Mouse (Mus musculus) C3H10T1/2 (cell line): ENCODE results near the gene Meaf6. TPM values are rescaled to one million over a fixed set of nuclear protein-coding genes. Genes with fewer than 3 reads are reported as not detected.

Experiments
- polyA plus RNA-seq, 2 experiments: library from polyadenylated mRNA; unstranded; fragments of >200 nt; fragmentation: generic; extraction: Trizol; gene quantifications; one replicate each; pipeline ENCODE4 v1.2.1; 2012; ENCODE audit warnings: missing spikeins in 2 of 2

Meaf6 gene
- polyA plus RNA-seq = 10 to 100 TPM; 26.0 to 29.2 TPM

GRCm38 (mm10) chr4:125084403-125085345 lies at the start of gene Meaf6:
Gene Meaf6, plus strand, starts transcription at chr4:125085134.

DNA sequence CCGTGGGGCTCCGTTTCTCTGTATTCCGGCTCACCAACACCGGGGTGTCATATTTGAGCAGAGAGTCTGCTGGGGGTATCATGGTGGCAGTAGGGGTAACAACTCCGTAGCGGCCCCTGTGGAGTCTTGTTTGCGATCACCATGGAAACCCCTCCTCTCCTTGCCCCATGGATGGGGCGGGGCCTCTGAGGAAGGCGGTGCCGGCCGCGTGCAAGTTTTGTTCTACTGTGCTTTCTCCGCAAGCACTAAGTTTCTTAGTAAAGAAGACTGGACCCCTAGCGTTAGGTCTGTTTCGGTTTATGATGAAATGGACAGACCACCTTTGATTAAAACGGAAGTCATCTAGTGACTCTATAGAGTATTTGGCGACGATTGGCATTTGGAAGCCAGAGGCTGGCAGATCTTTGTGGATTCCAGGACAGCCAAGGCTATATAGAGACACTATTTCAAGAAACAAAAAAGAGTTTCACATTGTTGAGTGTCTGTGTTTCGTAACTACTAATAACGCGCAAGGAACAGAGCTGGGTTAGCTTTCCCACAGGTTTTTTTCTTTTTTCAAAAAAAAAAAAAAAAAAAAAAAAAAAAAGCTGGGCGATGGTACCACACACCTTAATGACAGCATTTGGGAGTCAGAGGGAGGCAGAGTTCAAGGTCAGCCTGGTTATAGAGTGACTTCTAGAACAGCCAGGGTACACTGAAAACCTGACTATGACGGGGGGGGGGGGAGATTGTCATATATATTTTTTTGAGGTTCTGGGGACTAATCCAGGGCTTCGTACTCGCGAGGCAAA lies 19.2 kb upstream of the Meaf6 start, which contains the start of gene Dnali1:
TSS of gene Dnali1 (minus strand) at position 187 of the 791 bp plus-strand sequence.

DNA sequence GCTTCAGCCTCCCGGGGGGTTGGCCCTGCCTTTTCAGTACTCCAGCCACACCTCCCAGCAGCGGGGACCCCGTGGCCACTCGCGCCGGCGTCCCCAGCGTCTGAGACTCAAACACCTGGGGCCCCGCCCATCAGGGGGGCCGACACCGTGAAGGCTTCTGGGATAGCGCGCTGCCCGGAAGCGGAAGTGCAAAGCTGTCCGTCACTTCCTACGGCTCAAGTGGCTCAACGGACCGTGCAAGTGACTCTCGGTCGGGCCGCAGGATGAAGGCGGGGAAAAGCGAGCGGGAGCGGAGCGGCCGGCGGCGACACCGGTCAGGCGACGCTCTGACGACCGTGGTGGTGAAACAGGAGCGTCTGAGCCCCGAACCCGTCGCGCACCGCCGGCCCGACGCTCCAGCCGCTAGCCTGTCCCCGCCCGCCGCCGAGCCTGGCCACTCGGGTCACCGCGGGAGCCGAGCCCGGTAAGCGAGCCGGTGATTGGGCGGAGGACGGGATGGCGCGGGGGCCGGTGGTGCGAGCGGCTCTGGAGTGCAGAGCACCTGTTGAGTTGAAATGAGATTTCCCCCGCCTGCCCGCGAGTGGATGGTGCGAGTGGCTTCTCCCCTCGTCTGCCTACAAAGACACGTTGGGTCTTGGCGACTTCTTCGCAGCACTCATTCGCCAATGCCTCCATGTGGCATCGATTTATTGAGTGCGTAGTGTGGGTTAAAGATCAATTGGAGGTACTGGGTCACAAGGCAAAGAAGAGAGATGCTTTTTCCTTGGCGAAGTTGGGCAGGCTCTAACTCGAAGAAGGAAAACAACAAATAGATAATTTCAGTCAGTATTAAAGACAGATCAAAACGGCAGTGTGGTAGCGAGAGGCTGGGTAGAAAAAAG lies 18.2 kb upstream of the Meaf6 start, which contains the start of gene Snip1:
TSS of gene Snip1 (plus strand) at position 183 of the 881 bp plus-strand sequence.

GRCm38 (mm10) chr4:125127305-125128084 lies 42.6 kb downstream of the Meaf6 start, which contains the start of gene Zc3h12a:
Gene Zc3h12a, minus strand, starts transcription at chr4:125127840.

Other genes starting within 250 kb of the Meaf6 start
- 10 to 100 TPM; 16.5 to 25.7 TPM for gene Yrdc, start 234.5 kb upstream of the Meaf6 start, polyA plus RNA-seq
- gene 1110065P20Rik, start 233.9 kb upstream of the Meaf6 start, polyA plus RNA-seq = 100 to 1,000 TPM in 1 of 2 experiments, 10 to 100 TPM in 1; 69.5 to 108 TPM
- gene Maneal, start 223.0 kb upstream of the Meaf6 start, polyA plus RNA-seq = not detected
- not detected for gene Epha10, start 204.2 kb upstream of the Meaf6 start, polyA plus RNA-seq
- gene 9930104L06Rik, start 148.1 kb upstream of the Meaf6 start, polyA plus RNA-seq = 1 to 10 TPM in 1 of 2 experiments, under 1 TPM in 1; 0.81 to 6.4 TPM
- gene Cdca8, start 145.8 kb upstream of the Meaf6 start, polyA plus RNA-seq = 10 to 100 TPM; 48.3 to 77.0 TPM
- under 1 TPM in 1 of 2 experiments, not detected in 1; 0.05 TPM for gene Rspo1, start 98.7 kb upstream of the Meaf6 start, polyA plus RNA-seq
- 10 to 100 TPM in 1 of 2 experiments, 1 to 10 TPM in 1; 3.8 to 21.1 TPM for gene Gnl2, start 68.5 kb upstream of the Meaf6 start, polyA plus RNA-seq
- gene Dnali1, start 19.4 kb upstream of the Meaf6 start, polyA plus RNA-seq = under 1 TPM in 1 of 2 experiments, not detected in 1; 0.09 TPM
- 10 to 100 TPM in 1 of 2 experiments, 1 to 10 TPM in 1; 5.5 to 12.8 TPM for gene Snip1, start 18.5 kb upstream of the Meaf6 start, polyA plus RNA-seq
- gene Zc3h12a, start 42.7 kb downstream of the Meaf6 start, polyA plus RNA-seq = 1 to 10 TPM; 1.0 to 8.3 TPM